Mouse (Mus musculus): Measurements from ENCODE around the gene Fam161a. TPM values are rescaled to one million over a fixed set of nuclear protein-coding genes. Genes with fewer than 3 reads are reported as not detected.
A peak's percentile ranks its signal among the peaks of the same experiment; 100 is the strongest.
"Not testable (repeated sequence)": the region's sequence is repeated elsewhere in the genome, so short reads cannot be mapped to it uniquely, and the experiment has no call there.

Fam161a gene
- total RNA-seq, 2 experiments from 2014 or later, result 1.9 to 3.0 TPM

DNA sequence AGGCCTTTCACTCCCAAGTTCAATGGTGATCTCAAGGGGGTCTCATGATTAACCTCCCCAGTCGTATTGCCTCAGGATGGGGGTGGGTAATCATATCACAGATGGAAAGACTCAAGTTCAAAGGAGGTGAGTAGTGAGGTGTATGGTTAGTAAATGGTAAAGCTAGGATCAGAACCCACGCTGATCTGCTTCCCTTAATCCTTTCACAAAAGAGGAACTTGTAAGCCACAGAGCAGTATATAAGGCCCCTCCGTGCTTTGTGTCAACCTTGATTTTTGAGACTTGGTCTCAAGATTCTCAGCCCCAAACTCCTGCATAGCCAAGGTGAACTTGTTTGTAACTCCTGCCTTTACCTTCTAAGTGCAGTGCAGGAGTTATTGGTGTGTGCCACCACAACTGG is 16.8 kb downstream of the Fam161a start:
- Histone ChIP-seq H3K27ac (no peak overlapping the region), H3K4me3 (no peak overlapping the region)
- intact Hi-C loops (cut with DNase I), result no loop called here
- no peak for DNase-seq
- no peak for TF ChIP-seq CTCF (IDR thresholded peaks at IDR 0.05)

DNA sequence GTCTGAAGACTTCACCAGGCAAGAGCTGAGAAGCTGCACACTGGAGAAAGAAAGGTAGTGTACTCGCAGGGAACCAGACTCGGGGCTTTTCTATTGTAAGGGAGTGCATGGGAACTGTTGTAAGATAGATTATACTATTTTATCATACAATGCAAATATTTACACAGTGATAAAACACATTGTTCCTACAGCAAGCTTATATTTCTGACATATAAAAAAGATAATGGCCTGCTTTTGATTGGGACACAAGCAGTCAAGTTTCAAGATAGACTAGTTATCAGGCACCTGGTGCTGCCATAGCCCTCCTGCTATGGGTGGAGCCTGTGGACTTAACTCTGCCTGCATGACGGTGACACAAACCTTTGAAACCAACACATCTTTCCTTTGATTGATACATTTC is 21.6 kb downstream of the Fam161a start:
- intact Hi-C loops (cut with DNase I), result no loop called here
- Histone ChIP-seq H3K4me3 (no peak overlapping the region), H3K27ac (no peak overlapping the region)
- no peak for TF ChIP-seq CTCF (IDR thresholded peaks at IDR 0.05)
- no peak for DNase-seq

DNA sequence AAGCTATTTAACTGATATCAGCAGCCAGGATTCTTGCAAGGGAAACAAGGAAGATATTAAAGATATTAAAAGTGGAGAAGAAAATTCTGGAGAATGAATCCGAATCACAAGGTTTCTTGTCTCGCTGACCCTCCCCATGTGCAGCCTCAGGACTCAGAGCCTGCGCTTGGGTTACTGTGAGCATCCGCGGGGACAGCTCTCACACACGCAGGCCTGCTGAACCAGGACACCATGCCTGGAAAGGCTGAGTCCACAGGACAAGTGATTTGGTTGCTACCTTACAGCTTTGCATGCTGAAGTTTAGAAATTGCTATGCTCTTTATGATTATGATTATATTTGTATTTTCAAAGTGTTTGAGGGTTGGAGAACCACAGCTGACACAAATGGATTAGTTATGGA is 22.1 kb downstream of the Fam161a start:
- intact Hi-C loops (cut with DNase I), result no loop called here
- Histone ChIP-seq H3K4me3 (no peak overlapping the region), H3K27ac (no peak overlapping the region)
- no peak for TF ChIP-seq CTCF (IDR thresholded peaks at IDR 0.05)
- no peak for DNase-seq

DNA sequence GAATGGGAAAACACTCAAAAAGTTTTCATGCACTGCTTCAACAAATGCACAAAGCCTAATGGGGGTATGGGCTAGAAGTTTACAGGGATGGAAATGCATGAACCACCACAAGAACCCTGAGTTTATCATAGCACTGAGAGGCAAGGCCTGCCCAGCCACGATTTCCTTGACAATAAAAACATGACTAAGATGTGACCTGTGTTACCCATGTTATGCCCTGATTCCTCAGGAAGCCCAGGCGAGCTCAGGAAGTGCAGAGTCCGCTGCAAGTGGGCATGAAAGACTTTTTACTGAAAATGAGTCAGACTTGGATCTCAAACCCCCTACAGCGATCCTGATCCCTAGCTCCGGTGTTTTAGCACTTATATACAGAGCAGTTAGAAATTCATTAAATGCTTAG is 39.9 kb downstream of the Fam161a start:
- Histone ChIP-seq H3K4me3 (no peak overlapping the region), H3K27ac (no peak overlapping the region)
- intact Hi-C loops (cut with DNase I), result no loop called here
- DNase-seq, result no peak
- no peak for TF ChIP-seq CTCF (IDR thresholded peaks at IDR 0.05)

DNA sequence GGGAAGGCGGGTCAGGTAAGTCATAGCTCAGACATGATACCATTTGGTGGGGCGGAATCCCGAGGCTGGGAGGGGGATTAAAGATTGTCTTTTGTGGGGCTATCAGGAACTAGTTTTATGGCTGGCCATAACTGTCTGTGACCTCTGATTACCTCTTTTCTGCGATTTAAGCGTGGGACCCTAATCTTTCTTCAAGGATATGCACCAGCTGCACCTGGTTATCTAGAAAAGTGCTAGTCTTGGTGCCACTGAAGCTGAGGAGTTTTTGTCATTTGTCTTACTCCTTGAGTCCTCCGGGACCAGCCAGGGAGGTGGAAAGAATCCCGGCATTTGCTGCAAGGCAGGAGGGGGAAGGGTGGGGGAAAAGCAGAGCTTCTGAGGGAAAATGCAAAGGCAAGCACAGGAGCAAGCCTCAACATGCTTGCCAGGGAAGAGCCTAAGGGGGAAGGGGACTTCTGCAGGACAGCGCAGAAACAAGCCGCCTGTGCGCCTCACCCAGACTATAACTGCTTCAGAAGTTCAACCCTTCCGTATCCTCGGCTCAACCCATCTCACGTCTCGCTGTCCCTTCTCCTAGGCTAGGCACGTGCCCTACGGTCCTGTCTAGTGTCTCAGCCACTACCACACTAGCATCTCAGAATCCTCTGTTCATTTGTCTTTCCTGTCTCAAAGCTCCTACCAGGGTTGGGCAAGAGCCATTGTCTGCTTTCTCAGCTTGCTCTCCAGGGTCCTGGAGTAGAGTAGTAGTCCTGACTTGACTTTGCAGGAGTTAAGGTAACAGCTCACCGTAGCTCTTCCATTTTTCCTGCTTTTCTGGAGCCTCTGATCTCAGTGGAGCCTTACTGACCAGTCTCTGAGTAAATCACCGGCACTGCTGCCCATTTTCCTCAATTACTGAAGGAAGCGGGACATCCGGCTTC is 40.6 kb downstream of the Fam161a start:
- TF ChIP-seq CTCF (IDR thresholded peaks at IDR 0.05), result no peak
- Histone ChIP-seq H3K27ac (peak overlapping the region; percentile 12; the same call in 1 of the 2 replicates), H3K4me3 (peak overlapping the region; percentile 47)
- DNase-seq, result no peak
- intact Hi-C loops (cut with DNase I), result no loop called here

DNA sequence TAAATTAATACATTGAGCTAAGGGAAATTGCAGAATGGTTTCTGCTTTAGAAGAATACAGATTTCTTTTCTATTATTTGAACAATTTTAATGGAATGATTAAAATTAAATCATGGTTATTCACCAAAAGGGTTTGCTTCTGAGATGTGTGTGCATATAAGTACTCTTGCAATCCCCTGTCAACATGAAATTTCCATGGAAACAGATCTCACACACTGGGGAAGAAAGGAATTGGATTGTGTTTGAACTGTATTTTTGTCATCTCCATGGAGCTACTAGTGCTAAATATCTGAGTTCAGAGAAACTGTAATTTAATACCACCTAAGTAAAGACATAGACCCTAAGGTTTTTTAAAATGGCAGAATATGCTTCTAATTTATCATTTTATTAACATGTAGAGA is 42.3 kb downstream of the Fam161a start:
- intact Hi-C loops (cut with DNase I), result no loop called here
- TF ChIP-seq CTCF (IDR thresholded peaks at IDR 0.05), result no peak
- no peak for DNase-seq
- Histone ChIP-seq H3K27ac (no peak overlapping the region), H3K4me3 (no peak overlapping the region)

DNA sequence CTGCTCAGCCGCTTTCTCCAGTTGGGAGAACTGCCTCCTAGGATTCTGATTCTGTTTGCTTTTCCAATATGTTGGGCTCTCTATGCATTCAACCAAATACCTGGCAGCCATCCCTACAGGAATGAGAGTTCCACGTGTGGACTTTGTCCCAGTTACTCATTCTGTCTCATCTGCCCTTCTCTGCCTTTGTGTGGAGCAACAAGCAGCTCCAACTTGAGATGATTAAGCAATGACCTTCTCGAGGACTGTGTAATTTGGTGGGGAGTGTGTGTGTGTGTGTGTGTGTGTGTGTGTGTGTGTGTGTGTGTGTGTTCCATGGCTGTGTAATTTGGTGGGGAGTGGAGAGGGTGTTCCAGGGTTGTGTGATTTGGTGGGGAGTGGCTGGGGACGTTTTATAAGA is 45.0 kb downstream of the Fam161a start:
- intact Hi-C loops (cut with DNase I), result no loop called here
- Histone ChIP-seq H3K27ac (no peak overlapping the region), H3K4me3 (no peak overlapping the region)
- TF ChIP-seq CTCF (IDR thresholded peaks at IDR 0.05), result no peak
- DNase-seq, result no peak

DNA sequence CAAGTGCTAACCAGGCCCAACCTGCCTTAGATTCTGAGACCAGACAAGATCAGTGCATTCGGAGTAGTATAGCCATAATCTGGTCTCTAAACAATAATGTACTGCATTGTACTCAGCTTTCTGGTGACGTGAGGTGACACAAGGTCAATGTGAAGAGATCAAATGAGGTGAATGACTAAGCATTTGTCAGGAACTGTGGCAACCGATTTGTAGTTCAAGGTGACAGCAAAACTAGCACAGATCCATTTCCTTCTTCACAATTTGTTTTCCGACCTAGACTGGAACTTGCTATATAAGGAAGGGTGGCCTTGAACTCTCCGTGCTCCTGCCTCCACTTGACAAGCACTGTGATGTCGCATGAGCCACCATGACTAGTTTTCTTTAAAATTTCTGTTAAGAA is 55.8 kb downstream of the Fam161a start:
- DNase-seq, result no peak
- intact Hi-C loops (cut with DNase I), result no loop called here
- Histone ChIP-seq H3K27ac (no peak overlapping the region), H3K4me3 (no peak overlapping the region)
- TF ChIP-seq CTCF (IDR thresholded peaks at IDR 0.05), result no peak

DNA sequence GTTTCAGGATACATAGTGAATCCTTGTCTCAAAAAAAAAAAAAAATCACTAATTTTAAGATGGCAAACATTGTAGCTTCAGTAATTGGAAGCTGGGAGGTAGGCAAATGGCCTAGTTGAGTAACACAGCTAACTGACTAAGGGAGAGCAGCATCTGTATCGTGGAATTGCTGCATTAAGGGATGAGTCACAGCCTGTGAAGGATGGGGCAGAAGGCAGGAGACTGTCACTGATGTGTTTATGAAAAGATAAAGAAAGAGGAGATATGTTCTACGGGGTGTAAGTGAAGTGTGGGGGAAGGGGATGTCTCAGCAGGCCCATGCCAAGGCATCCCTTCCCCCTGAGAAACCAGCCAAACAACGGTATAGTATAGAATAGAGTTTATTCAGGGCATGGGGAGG is 56.5 kb downstream of the Fam161a start:
- no peak for DNase-seq
- intact Hi-C loops (cut with DNase I), result no loop called here
- TF ChIP-seq CTCF (IDR thresholded peaks at IDR 0.05), result no peak
- Histone ChIP-seq H3K4me3 (no peak overlapping the region), H3K27ac (no peak overlapping the region)

DNA sequence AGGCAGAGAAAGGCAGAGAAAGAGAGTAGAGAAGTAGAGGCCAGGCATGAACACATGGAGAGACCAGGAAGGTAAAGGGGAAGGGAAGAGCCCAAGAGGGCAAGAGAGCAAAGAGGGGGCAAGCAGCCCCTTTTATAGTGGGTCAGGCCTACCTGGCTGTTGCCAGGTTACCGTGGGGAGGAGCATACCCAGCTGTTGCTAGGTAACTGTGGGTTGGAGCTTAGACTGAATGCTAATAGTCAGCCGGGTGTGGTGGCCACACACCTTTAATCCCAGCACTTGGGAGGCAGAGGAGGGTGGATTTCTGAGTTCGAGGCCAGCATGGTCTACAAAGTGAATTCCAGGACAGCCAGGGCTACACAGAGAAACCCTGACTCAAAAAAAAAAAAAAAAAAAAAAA is 56.9 kb downstream of the Fam161a start:
- H3K27ac ChIP-seq; intact Hi-C loops (cut with DNase I); DNase-seq; H3K4me3 ChIP-seq: not testable (repeated sequence)

DNA sequence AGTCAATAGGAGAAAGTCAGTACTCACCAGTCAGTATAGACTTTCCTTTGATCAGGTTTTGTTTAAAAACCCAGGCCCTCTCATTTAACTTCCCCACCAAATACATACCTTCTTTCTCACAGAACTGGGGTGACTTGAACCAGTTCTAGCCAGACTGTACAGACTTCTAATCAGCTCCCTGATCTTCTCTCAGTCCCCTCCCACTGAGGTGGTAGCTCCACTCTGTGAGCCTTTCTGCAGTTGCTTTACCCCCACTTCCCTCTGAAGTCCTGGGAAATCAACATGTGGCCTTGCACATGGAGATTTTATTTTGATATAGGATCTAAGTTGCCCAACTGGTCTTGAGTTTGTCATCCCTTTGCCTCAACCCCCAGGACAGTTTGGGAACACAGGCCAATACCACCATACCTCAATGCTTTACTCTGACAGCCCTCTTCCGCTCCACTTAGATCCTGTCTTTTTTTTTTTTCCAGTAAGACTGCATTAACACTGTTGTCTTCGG is 57.9 kb downstream of the Fam161a start:
- intact Hi-C loops (cut with DNase I), result loop anchor here (5.0 kb wide), 3 partner anchors 47 to 192 kb away; partner anchors contain the start of genes Fam161a and Xpo1
- no peak for TF ChIP-seq CTCF (IDR thresholded peaks at IDR 0.05)
- no peak for DNase-seq
- no peak overlapping the region for H3K27ac ChIP-seq
- no peak overlapping the region for H3K4me3 ChIP-seq

DNA sequence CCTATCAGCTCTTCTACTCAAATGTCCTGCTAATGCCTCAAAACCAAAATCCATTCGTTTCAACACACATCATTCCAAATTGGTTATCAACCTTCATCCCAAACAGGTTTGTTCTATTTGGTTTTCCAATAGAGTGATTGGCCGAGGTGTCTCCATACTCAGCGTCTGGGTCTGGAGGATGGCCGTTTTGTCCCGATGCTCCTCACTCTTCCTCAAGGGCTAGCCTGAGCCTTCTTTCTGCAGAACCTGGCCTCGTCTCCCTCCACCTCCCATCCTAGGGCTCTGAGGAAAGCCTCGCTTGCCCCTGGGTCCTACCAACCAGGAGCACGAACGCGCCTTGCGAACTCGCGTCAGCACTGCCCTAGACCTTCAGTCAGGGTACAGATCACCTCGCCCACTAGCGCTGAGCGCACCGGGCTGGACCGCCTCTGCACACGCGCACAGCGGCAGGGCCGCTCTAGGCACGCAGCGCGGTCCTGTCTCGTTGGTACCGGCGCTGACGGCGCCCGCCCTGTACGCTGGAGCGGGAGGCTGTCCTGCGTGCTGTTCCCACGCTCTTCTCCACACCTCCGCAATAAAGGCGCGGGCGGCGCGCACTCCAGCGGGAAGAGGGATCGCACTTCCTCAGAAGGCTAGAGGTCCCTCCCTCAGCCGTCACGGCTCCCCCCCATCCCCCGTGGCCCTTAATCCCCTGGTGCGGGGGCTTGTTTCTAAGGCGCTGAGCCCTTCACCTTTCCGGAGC is 60.2 kb downstream of the Fam161a start:
- intact Hi-C loops (cut with DNase I), result loop anchor here (5.0 kb wide), 3 partner anchors 45 to 190 kb away; partner anchors contain the start of genes Fam161a and Xpo1
- no peak for TF ChIP-seq CTCF (IDR thresholded peaks at IDR 0.05)
- Histone ChIP-seq H3K4me3 (peak overlapping the region; percentile 91), H3K27ac (peak overlapping the region; percentile 90)
- peak; percentile 92 for DNase-seq

DNA sequence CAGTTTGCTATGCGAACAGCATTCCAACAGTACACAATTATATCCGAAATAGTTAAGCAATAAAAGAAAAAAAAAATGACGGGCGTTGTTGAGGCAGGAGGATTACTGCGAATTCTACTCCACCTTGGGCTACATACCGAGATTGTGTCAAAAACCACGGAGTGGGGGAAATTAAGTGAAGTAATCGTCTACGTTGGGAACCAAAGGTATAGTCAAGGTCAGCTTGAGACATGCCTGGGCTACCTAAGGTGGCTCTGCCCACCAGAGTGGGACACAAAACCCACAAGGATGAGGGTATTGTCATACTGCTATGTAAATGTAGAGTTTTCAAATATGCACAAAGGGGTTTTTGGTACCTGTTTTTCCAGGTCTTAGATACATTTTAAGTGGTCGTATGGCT is 60.9 kb downstream of the Fam161a start:
- Histone ChIP-seq H3K4me3 (peak overlapping the region; percentile 91), H3K27ac (peak overlapping the region; percentile 90)
- no peak for DNase-seq
- intact Hi-C loops (cut with DNase I), result loop anchor here (5.0 kb wide), 3 partner anchors 44 to 189 kb away; partner anchors contain the start of genes Fam161a and Xpo1
- no peak for TF ChIP-seq CTCF (IDR thresholded peaks at IDR 0.05)

DNA sequence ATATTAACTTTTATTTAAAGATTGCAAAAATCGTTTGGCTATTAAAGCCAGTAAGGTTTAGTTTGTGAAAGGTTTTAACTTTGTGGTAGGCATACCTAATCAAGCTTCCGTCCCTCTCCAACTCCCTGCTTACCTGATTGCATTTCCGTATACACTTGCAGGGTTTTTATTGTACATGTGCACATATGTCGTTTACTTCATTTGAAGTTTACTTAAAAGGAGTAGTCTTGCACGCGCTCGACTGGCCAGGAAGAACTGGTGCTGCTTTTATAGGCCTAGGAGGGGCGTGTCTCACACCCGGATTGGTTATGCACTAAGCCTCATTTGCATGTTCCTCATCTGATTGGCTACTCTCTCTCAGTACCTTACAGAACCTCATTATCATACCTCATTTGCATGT is 61.7 kb downstream of the Fam161a start:
- H3K27ac ChIP-seq, H3K4me3 ChIP-seq, DNase-seq: not testable (repeated sequence)
- intact Hi-C loops (cut with DNase I), result loop anchor here (5.0 kb wide), 3 partner anchors 43 to 188 kb away; partner anchors contain the start of genes Fam161a and Xpo1

All from gastrocnemius, adult 2 months (tissue).